Mouse (Mus musculus) lung, postnatal 4 days (tissue): ENCODE measurements around the gene H2afy.

Experiments used
- DNase-seq, 2 experiments: peaks; one replicate each; pipeline ENCODE4 v3.0.0; 2021

Gene H2afy

DNA sequence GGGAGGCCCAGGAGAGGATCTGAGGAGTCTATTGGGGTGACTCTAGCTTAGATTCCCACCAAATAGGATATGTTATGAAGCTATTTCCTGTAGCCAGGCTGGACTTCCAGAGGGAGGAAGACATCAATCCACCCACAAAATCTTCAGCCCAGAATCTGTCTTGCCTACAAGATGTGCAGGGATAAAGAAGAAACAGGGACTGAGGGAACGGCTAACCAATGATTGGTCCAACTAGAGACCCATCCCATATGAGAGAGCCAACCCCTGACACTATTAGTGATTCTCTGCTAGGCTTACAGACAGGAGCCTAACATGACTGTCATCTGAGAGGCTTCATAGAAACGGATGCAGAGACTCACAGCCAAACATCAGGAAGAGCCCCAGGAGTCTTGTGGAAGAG, 7.9 kb upstream of the H2afy start:
- no peak for DNase-seq

DNA sequence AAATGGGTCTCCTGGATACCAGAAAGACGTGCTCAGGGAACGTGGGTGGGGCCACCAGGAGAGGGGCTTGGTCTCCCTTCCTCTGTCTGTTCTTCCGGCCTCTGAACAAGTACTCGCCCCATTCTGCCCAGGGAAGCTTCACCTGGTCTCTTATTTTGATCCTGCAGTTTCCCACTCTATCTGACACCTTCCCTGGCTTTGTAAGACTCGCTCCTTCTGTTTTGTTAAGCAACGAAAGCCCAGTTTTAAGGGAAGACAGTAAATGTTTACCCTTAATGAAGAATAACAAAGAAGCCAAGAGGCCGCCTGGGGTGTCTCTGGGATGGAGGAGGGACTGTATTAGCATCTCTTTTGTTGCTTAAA, 7.0 kb upstream of the H2afy start:
- DNase-seq, result no peak

DNA sequence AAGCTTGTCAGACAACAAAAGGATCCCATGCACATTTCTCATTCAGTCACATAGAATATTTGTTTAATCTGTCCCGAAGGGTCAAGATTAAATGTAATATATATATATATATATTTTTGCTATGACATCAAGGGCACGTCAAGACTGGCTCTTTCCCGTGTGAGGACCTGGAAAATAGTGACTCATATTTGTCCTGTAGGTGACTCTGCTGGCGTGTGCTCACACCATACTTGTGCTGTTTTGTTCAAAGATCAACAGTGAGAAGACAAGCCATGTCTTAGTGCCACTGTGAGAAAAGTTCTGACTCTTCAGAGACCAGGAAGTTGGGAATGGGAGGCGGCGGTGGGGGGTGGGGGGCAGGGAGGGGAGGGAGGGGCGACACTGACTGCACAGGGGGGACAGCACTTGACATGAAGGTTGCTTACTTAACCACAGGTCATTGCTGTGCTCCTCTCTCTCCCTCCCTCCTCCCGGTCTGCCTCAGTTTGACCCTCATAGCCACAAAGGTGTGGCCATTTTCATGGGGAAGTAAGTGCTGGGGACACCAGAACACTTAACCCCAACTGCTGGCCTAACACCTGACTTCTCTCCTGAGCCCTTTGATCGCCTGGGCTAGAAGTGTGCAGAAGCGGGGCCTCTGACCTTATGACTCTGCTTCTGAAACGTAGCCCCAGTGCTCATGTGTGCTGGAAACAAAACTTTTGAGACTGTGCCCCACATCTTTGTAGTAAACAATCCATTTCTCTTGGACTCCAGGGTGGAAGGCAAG, 6.4 kb upstream of the H2afy start:
- DNase-seq, result no peak

GRCm38 (mm10) chr13:56139167-56139751, 3.1 kb upstream of the H2afy start:
- no peak for DNase-seq

GRCm38 (mm10) chr13:56135231-56136052, 719 bp downstream of the H2afy start:
- DNase-seq, result peak; percentile 93 to 94

DNA sequence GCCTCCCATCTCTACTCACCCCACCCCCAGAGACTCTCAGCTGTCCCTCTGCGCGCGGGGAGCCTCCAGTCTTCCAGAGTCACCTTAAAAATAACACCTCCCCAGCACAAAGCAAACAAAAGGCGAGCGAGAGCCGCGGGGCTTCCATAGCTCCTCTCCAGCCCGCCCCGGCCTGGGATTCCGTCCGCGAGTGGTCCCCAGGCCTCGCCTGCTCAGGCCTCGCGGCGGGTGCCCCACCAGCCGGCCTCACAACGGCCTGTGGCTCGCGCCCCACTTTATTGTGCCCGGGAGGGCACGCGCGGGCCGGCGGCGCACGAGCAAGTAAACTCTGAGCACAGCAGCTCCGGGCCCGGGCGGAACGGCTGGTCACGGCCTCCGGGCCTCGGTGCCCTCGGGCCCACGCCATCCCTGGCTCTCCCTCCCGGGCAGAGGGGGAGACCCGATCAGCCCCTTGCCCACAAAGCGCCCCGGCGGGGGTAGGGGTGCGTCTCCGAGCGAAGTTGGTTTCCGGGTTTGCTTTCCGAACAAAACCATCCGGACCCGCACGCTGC, 1.5 kb downstream of the H2afy start:
- DNase-seq, result peak; percentile 57 to 61

DNA sequence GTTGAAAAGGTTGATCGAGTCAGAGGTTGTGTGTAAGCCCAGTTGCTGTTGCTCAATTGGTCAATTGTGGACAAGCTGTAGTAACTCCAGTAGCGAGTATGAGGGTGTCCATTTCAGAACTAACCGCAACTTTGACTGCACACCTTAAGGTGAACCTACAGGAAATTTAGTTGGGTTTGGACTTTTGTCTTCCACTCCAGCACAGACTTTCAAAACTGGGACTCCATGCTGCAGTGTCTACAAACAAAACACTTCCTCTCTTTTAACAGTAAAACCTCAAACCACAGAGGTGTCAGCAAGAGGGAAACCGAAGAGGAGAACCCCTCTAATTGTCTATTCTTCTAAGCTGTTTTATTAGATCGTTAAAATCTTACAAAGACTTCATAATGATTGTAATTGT, 2.1 kb downstream of the H2afy start:
- no peak for DNase-seq

DNA sequence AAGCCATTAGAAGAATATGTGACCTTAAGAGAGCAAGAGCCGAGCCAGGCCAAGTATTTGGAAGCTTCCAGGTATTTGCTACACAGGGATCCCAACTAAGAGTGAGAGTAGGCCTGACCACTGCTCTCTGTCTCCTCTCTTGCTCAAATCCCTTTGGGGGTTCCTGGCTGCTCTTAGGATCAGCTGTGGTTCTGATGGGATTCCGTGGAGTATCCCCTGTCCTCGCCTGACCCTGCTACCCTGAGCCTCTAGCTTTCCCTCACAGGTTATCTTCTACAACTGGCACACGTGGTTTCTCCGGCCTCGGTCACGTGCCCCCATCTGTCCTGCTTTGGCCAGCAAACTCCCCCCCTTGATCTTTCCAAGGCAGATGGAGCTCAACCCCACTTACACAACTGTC, 3.2 kb downstream of the H2afy start:
- no peak for DNase-seq

DNA sequence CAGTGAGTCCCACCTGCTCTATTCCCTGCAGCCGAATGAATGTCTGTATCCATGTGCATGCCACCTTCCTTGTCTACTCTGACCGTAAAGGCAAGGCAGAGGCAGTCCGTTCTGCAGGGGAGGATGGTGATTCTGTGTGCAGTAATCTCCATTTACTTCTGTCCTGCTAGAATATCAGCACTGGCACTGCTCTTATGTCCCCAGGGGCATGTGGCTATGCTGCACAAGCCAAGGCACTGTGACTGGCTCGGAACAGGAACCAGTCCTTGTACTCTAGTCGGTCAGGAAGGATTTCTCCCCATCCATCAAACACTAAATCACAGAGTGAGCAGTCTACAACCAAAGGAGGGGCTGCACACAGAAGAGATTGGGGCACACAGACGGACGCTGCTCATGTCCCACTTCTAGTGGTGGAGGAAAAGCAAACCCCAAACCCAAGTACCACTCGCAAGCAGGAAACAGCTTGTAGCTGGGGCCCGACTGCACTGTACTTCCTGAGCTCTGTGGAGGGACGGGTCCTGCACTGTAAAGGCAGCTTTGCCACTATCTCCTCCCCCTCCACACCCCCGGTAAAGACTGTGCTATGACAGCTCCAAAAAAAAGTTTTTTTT, 3.7 kb downstream of the H2afy start:
- no peak for DNase-seq

DNA sequence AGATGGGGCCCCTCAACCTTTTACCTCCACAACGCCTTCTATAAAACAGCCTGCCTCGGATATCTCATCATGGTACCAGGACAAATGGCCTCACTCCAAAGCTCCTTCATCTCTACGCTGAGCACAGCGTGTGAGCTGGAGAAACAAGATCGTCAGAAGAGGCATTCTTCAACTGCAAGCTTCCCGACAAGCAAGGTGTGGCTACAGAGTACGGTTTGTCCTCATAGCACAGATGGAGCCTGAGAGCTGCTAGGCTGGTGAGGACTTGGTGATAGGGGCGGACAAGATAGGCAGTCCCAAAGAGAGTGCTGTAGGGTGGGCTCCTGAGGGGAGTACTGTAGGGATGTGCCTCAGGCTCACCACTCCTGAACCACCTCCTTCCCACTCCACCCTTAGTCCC, 5.6 kb downstream of the H2afy start:
- DNase-seq, result no peak

GRCm38 (mm10) chr13:56129578-56129977, 6.6 kb downstream of the H2afy start:
- DNase-seq, result no peak

DNA sequence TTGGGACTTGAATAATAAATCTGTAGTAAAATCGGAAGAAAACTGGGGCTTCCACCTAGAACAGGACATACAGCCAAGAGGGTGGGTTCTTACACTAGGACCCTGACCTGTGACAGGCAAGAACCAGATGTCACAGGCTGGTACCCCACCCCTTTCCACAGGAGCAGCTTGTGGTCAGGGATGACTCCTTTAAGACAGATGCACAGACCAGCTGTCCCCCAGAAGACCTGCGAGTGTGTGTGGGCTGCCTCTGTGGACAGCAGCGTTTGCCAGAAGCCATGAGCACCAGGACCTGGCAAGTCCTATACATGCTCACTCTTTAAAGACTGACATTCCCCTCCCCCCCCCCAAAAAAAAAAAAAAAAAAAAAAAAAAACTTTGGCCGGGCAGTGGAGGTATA, 7.1 kb downstream of the H2afy start:
- no peak for DNase-seq

- DNase-seq, result no peak
These were observed 10.5 kb downstream of the H2afy start for GRCm38 (mm10) chr13:56125632-56126031.

- DNase-seq, result no peak
These were observed 13.1 kb downstream of the H2afy start for GRCm38 (mm10) chr13:56123075-56123474.

- no peak for DNase-seq
These were observed 18.0 kb downstream of the H2afy start for GRCm38 (mm10) chr13:56117991-56118765.

DNA sequence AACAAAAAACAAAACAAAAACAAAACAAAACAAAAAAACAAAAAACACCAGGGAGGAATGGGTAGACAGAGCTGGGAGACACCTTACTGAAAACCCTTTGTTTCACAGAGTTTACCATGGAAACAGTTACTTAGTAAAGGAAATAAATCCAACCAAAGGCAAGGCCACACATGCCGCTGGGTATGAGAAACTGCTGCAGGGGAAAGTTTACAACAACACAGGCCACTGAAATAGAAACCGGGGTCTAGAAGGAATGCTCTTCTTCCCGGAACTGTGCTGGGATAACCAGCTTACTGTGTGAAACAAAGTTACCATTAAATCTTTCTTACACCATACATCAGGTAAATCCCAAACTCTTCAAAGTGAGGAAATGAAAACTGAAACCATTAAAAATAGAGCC, 20.3 kb downstream of the H2afy start:
- DNase-seq, result no peak

GRCm38 (mm10) chr13:56115386-56115785, 20.8 kb downstream of the H2afy start:
- peak; percentile 54 to 76 for DNase-seq

- peak; percentile 51 to 70 for DNase-seq
These were observed 22.5 kb downstream of the H2afy start for GRCm38 (mm10) chr13:56113431-56114248.

DNA sequence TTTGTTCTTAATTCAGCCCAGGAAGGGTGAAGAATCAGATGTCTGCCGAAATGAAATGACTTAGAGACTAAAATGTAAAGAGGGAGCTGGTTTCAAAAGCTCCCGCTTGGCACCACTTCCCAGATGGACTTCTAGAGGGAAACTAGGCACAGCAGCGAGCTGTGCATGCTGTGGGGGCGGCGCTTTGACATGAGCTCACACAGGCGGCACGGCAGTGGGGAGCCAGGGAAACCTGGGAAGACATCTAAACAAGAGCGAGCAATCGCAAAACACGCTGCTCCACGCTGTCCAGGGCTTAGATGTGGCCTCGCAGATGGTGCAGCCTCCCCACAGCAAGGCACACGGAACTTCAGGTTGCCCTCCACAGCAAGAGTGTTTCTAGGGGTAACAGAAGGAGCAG, 23.2 kb downstream of the H2afy start:
- DNase-seq, result no peak

- peak; percentile 38 to 62 for DNase-seq
These were observed 23.7 kb downstream of the H2afy start for GRCm38 (mm10) chr13:56112496-56112895.

DNA sequence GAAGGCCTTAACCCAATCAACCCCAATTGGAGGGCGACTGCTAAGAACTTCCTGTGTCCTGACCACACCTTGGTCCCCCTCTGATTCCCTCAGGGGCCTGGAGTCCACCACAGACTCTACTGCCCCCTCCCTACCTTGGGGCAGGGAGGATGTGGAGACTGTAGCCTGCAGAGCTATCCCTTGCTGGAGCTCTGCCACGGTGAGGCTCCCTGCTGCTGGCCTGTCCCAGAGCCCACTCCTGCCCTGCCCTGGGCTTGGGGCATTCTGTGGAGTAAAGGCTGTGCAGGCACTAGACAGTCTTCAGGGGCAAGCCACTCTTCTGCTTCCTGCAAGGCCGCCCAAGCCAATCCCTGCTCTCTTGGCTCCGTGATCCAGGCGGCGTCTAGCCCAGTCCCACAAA, 24.6 kb downstream of the H2afy start:
- DNase-seq, result no peak
